Mouse (Mus musculus) myocyte (in vitro differentiated cells): Measurements from ENCODE around the gene Ly6g6f.

Experiments
- CEBPB ChIP-seq: IDR thresholded peaks from 2 replicates; pipeline ENCODE4 v1.6.1; 2011; ENCODE audit warnings: mild to moderate bottlenecking, moderate library complexity; ENCODE audit not compliant: poor library complexity, insufficient read depth, severe bottlenecking
- MAX ChIP-seq: IDR thresholded peaks from one replicate; pipeline ENCODE4 v1.6.1; 2011; ENCODE audit warnings: low read depth, mild to moderate bottlenecking, control low read depth
- POLR2A ChIP-seq: IDR thresholded peaks from one replicate; pipeline ENCODE4 v1.6.1; 2011; ENCODE audit warnings: low read depth, mild to moderate bottlenecking, control low read depth, moderate library complexity; ENCODE audit not compliant: insufficient read length
- REST ChIP-seq: IDR thresholded peaks from one replicate; pipeline ENCODE4 v1.6.1; 2011; ENCODE audit warnings: mild to moderate bottlenecking, control low read depth, moderate library complexity; ENCODE audit not compliant: insufficient read depth, insufficient read length
- USF1 ChIP-seq: IDR thresholded peaks from one replicate; pipeline ENCODE4 v1.6.1; 2011; ENCODE audit warnings: low read depth, mild to moderate bottlenecking, control low read depth, moderate library complexity

- TF ChIP-seq POLR2A = no peak
- TF ChIP-seq USF1 = no peak
- no peak for TF ChIP-seq MAX
- no peak for TF ChIP-seq REST
- TF ChIP-seq CEBPB = no peak
Observed at GRCm38 (mm10) chr17:35070556-35071229, 14.7 kb downstream of the Ly6g6f start.
